In genomic region chr3:34441792-34442191, GRCm38 (mm10) we compare ENCODE assay signal across 15 mouse cellular contexts.
DNase-seq lines count a peak whose midpoint lies in the region; ATAC-seq and TF ChIP-seq lines count a peak whose summit lies in the region.
"Had no signal": no experiment of that assay in that cellular context is flagged by ENCODE, and none has a peak within 500 bp of the region (broad histone marks: within the 10 kb centered on the region; RNA-seq: fewer than 3 reads in every experiment).

No protein-coding gene starts in this region.

- peaks cover 56% of the 10 kb centered on the region for H3K4me1 ChIP-seq in forebrain, embryonic 13.5 days
- H3K4me1 ChIP-seq in hindbrain, postnatal 0 days (ENCODE audit: insufficient read depth, low read length): 0 out of 2 replicates have a peak, but pooled peaks cover 3% of the 10 kb centered on the region
- H3K4me1 ChIP-seq in neural tube, embryonic 14.5 days (ENCODE audit: control insufficient read depth, insufficient read depth, low read length): no peaks in the 10 kb centered on the region
- H3K4me1 ChIP-seq: heart, embryonic 12.5 days had no signal

- H3K36me3 ChIP-seq in forebrain, embryonic 13.5 days (ENCODE audit: poor library complexity, severe bottlenecking): no peaks in the 10 kb centered on the region
- no peaks in the 10 kb centered on the region for H3K36me3 ChIP-seq in hindbrain, postnatal 0 days (ENCODE audit: insufficient read depth, low read length)
- H3K36me3 ChIP-seq in neural tube, embryonic 14.5 days (ENCODE audit: control insufficient read depth, insufficient read depth, low read length): no peaks in the 10 kb centered on the region
- H3K36me3 ChIP-seq: heart, embryonic 12.5 days; lung, embryonic 15.5 days had no signal

- peak overlapping the region; percentile 10; the same call in 1 of the 2 replicates for H3K4me2 ChIP-seq in forebrain, embryonic 13.5 days
- H3K4me2 ChIP-seq in hindbrain, postnatal 0 days (ENCODE audit: low read depth, low read length): peak overlapping the region; percentile 28
- H3K4me2 ChIP-seq in neural tube, embryonic 14.5 days (ENCODE audit: low read depth, low read length): no peak overlapping the region
- H3K4me2 ChIP-seq: heart, embryonic 12.5 days; lung, embryonic 15.5 days had no signal

- H3K9me3 ChIP-seq in forebrain, embryonic 13.5 days (replicated peaks): 0 out of 2 replicates have a peak, but pooled peaks cover 2% of the 10 kb centered on the region
- no peaks in the 10 kb centered on the region for H3K9me3 ChIP-seq in hindbrain, postnatal 0 days (ENCODE audit: low read length)
- H3K9me3 ChIP-seq in neural tube, embryonic 14.5 days (ENCODE audit: control insufficient read depth, low read length): no peaks in the 10 kb centered on the region; the same call in 1 of the 2 replicates
- H3K9me3 ChIP-seq: lung, embryonic 15.5 days had no signal

- ATAC-seq in forebrain, embryonic 13.5 days: no peak
- ATAC-seq in hindbrain, postnatal 0 days: peak; percentile 64
- peak; percentile 45; the same call in 1 of the 2 replicates for ATAC-seq in neural tube, embryonic 14.5 days (ENCODE audit: low read depth)

- DNase-seq in heart, adult 11 months: peak; percentile 34
- no peak for DNase-seq in heart, postnatal 4 days
- DNase-seq in hindbrain, postnatal 0 days (ENCODE audit: low spot score): no peak
- DNase-seq in thymus, postnatal 36 days: no peak
- DNase-seq in MN1 (ENCODE audit: low spot score): no peak
- DNase-seq in ovary, adult 18-20 months (ENCODE audit: low spot score): no peak
- DNase-seq: cerebellum, adult 18-20 months; gastrocnemius, postnatal 25 days; liver; thymus, adult 18-20 months had no signal

- no peak overlapping the region for H3K9ac ChIP-seq in forebrain, embryonic 13.5 days
- no peak overlapping the region for H3K9ac ChIP-seq in hindbrain, postnatal 0 days (replicated peaks; ENCODE audit: low read length)
- H3K9ac ChIP-seq in neural tube, embryonic 14.5 days (replicated peaks; ENCODE audit: low read depth, low read length): no peak overlapping the region
- H3K9ac ChIP-seq: heart, embryonic 12.5 days; lung, embryonic 15.5 days had no signal

- peaks cover 7% of the 10 kb centered on the region; the same call in 1 of the 2 replicates for H3K27me3 ChIP-seq in forebrain, embryonic 13.5 days
- no peaks in the 10 kb centered on the region for H3K27me3 ChIP-seq in hindbrain, postnatal 0 days (ENCODE audit: insufficient read depth, low read length)
- H3K27me3 ChIP-seq in neural tube, embryonic 14.5 days (ENCODE audit: control insufficient read depth, insufficient read depth, low read length): no peaks in the 10 kb centered on the region
- H3K27me3 ChIP-seq: heart, embryonic 12.5 days; lung, embryonic 15.5 days had no signal

- peak overlapping the region; percentile 69 for H3K27ac ChIP-seq in forebrain, embryonic 13.5 days
- peak overlapping the region; percentile 70 for H3K27ac ChIP-seq in hindbrain, postnatal 0 days
- peak overlapping the region; percentile 60; the same call in 1 of the 2 replicates for H3K27ac ChIP-seq in neural tube, embryonic 14.5 days (ENCODE audit: low read depth, low read length)
- H3K27ac ChIP-seq: kidney, postnatal 0 days; lung, embryonic 15.5 days had no signal

- no peak overlapping the region for H3K4me3 ChIP-seq in forebrain, embryonic 13.5 days
- no peak overlapping the region for H3K4me3 ChIP-seq in hindbrain, postnatal 0 days (ENCODE audit: low read length)
- no peak overlapping the region for H3K4me3 ChIP-seq in neural tube, embryonic 14.5 days (ENCODE audit: low read depth, low read length)
- H3K4me3 ChIP-seq: heart, embryonic 12.5 days; lung, embryonic 15.5 days had no signal

- TF ChIP-seq CTCF in hindbrain, postnatal 0 days (IDR thresholded peaks at IDR 0.05; ENCODE audit: low read depth): no peak

- WGBS in forebrain, embryonic 13.5 days: 38% methylated on average over 4 of the region's 4 CpGs
- 47% methylated on average over 4 of the region's 4 CpGs for WGBS in hindbrain, postnatal 0 days
- WGBS in neural tube, embryonic 14.5 days: 33% methylated on average over 4 of the region's 4 CpGs
